Mouse (Mus musculus) heart, embryonic 15.5 days (tissue): Measurements from ENCODE around the gene Dmpk. TPM values are rescaled to one million over a fixed set of nuclear protein-coding genes. Genes with fewer than 3 reads are reported as not detected.

Source experiments
- ATAC-seq: fragments of 200-750 bp; cut with Nextera tagmentation; replicated peaks from 2 replicates; pipeline ENCODE4 v1.8.0; 2017; ENCODE audit warnings: low read depth, moderate TSS enrichment; ENCODE audit not compliant: insufficient number of reproducible peaks, insufficient read depth, low FRiP score
- H3K27ac ChIP-seq: fragments of 300-500 bp; sonication (generic); 2 replicates; pipeline ENCODE4 v1.5.1; 2015; ENCODE audit warnings: mild to moderate bottlenecking, inconsistent platforms
- H3K27me3 ChIP-seq: fragments of 300-500 bp; sonication (generic); 2 replicates; pipeline ENCODE4 v1.6.1; 2015; ENCODE audit warnings: inconsistent platforms
- H3K36me3 ChIP-seq: fragments of 300-500 bp; sonication (generic); 2 replicates; pipeline ENCODE4 v1.6.1; 2015; ENCODE audit warnings: mild to moderate bottlenecking, inconsistent platforms
- H3K4me1 ChIP-seq: fragments of 300-500 bp; sonication (generic); replicated peaks from 2 replicates; pipeline ENCODE4 v1.6.1; 2015; ENCODE audit warnings: inconsistent platforms
- H3K4me2 ChIP-seq: fragments of 300-500 bp; sonication (generic); 2 replicates; pipeline ENCODE4 v1.6.1; 2015; ENCODE audit warnings: inconsistent platforms, mild to moderate bottlenecking, moderate library complexity
- H3K4me3 ChIP-seq: fragments of 300-500 bp; sonication (generic); 2 replicates; pipeline ENCODE4 v1.5.1; 2015; ENCODE audit warnings: mild to moderate bottlenecking, inconsistent platforms
- H3K9ac ChIP-seq: fragments of 300-500 bp; sonication (generic); 2 replicates; pipeline ENCODE4 v1.6.1; 2015; ENCODE audit warnings: mild to moderate bottlenecking, inconsistent platforms
- H3K9me3 ChIP-seq: fragments of 300-500 bp; sonication (generic); replicated peaks from 2 replicates; pipeline ENCODE4 v1.6.1; 2016; ENCODE audit warnings: inconsistent platforms
- WGBS: fragments of 180-500 bp; shearing (Covaris S2); methylation state at CpG from one replicate; pipeline ENCODE4 v1.1.7; 2015; ENCODE audit warnings: mixed read lengths; 5-methylcytosine and 5-hydroxymethylcytosine counted together
- polyA plus RNA-seq: library from polyadenylated mRNA; unstranded; fragments of >200 nt; fragmentation: Nextera tagmentation; extraction: Ambion mirVana; gene quantifications from 2 replicates; pipeline ENCODE4 v1.2.1, GENCODE M21; 2015

The Dmpk gene
- polyA plus RNA-seq, 1 experiment from 2014 or later: 51.9 TPM

DNA sequence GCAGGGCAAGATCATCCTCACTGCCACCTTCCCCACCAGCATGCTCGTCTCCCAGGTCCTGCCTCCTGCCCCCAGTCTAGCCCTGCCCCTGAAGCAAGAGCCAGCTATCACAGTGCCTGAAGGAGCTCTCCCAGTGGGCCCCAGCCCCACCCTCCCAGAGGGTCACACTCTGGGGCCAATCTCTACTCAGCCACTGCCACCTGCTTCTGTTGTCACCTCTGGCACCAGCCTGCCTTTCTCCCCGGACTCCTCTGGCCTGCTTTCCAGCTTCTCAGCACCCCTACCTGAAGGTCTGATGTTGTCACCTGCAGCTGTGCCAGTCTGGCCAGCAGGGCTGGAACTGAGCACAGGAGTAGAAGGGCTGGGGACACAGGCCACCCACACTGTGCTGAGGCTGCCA lies 13.6 kb downstream of the Dmpk start:
- Histone ChIP-seq H3K4me1 (peaks cover 37% of the 10 kb centered on the region), H3K27me3 (no peaks in the 10 kb centered on the region), H3K9ac (peak overlapping the region; percentile 93), H3K27ac (0 out of 2 replicates have a peak overlapping the region, but pooled peaks have one; percentile 4), H3K4me2 (no peak overlapping the region; the same call in 1 of the 2 replicates), H3K4me3 (0 out of 2 replicates have a peak overlapping the region, but pooled peaks have one; percentile 85), H3K36me3 (peaks cover 7% of the 10 kb centered on the region; the same call in 1 of the 2 replicates), H3K9me3 (no peaks in the 10 kb centered on the region)
- ATAC-seq: no peak
- WGBS: 33% methylated on average over 2 of the region's 2 CpGs

- no peaks in the 10 kb centered on the region for H3K27me3 ChIP-seq
- peaks cover 7% of the 10 kb centered on the region; the same call in 1 of the 2 replicates for H3K36me3 ChIP-seq
- H3K4me3 ChIP-seq: no peak overlapping the region
- no peak for ATAC-seq
- H3K27ac ChIP-seq: no peak overlapping the region
- no peaks in the 10 kb centered on the region for H3K9me3 ChIP-seq
- no peak overlapping the region for H3K9ac ChIP-seq
- H3K4me2 ChIP-seq: no peak overlapping the region
- H3K4me1 ChIP-seq: peaks cover 31% of the 10 kb centered on the region
Observed at GRCm38 (mm10) chr7:19097863-19098262, 14.2 kb downstream of the Dmpk start.

- peaks cover 7% of the 10 kb centered on the region; the same call in 1 of the 2 replicates for H3K36me3 ChIP-seq
- H3K9ac ChIP-seq: no peak overlapping the region
- ATAC-seq: no peak
- no peaks in the 10 kb centered on the region for H3K27me3 ChIP-seq
- WGBS: 80% methylated on average over 7 of the region's 7 CpGs
- H3K4me1 ChIP-seq: peaks cover 23% of the 10 kb centered on the region
- no peak overlapping the region for H3K4me2 ChIP-seq
- no peak overlapping the region for H3K27ac ChIP-seq
- H3K4me3 ChIP-seq: no peak overlapping the region
- H3K9me3 ChIP-seq: no peaks in the 10 kb centered on the region
Observed at GRCm38 (mm10) chr7:19098811-19099210, 15.2 kb downstream of the Dmpk start.

DNA sequence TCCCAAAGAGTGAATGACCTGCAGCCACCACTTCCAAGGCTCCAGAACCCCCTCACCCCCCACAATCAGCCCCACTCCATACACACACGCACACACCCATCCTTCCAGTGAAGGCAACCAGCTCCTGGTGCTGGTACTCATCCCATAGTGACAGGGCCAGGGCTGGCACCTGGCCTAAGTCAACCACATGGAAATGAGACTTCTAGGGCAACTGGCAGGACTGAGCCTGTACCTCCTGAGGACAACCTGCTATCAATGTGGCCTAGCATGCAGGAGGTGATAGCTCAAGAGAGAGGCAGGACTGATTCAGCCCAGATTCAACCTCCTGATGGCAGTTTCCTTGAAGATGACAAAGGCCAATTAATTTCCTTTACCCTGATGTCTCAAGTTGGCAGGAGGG lies 16.6 kb downstream of the Dmpk start:
- Histone ChIP-seq H3K9ac (no peak overlapping the region), H3K27me3 (no peaks in the 10 kb centered on the region), H3K4me3 (no peak overlapping the region), H3K36me3 (peaks cover 7% of the 10 kb centered on the region; the same call in 1 of the 2 replicates), H3K4me1 (peaks cover 23% of the 10 kb centered on the region), H3K9me3 (no peaks in the 10 kb centered on the region), H3K4me2 (no peak overlapping the region), H3K27ac (no peak overlapping the region)
- WGBS: 81% methylated on average over 1 of the region's 1 CpGs
- ATAC-seq: no peak

GRCm38 (mm10) chr7:19103741-19104140 lies 20.1 kb downstream of the Dmpk start:
- H3K27me3 ChIP-seq: no peaks in the 10 kb centered on the region
- peaks cover 6% of the 10 kb centered on the region; the same call in 1 of the 2 replicates for H3K4me1 ChIP-seq
- H3K36me3 ChIP-seq: no peaks in the 10 kb centered on the region
- H3K4me3 ChIP-seq: no peak overlapping the region
- ATAC-seq: no peak
- H3K9me3 ChIP-seq: no peaks in the 10 kb centered on the region
- no peak overlapping the region for H3K4me2 ChIP-seq
- H3K27ac ChIP-seq: no peak overlapping the region
- no peak overlapping the region for H3K9ac ChIP-seq

DNA sequence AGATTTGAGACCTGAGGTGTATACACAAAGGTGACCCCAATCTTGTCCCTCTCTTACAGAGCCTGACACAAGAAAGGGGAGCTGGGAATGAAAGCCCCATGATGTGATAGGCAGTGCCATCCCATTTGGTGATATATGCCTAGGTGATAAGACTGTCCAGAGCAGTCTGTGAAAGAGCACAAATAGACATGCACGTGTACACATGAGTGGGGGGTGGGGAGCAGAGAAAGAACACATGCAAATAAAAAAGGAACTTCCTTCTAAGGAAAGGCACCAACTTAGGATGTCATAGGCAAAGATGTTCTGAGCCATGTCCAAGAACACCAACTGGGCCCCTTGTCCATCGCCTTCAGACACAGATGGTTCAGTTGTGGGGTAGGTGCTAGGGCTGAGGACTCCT lies 20.8 kb downstream of the Dmpk start:
- H3K4me1 ChIP-seq: peaks cover 6% of the 10 kb centered on the region; the same call in 1 of the 2 replicates
- no peak overlapping the region for H3K9ac ChIP-seq
- H3K9me3 ChIP-seq: no peaks in the 10 kb centered on the region
- H3K27me3 ChIP-seq: no peaks in the 10 kb centered on the region
- H3K36me3 ChIP-seq: no peaks in the 10 kb centered on the region
- no peak overlapping the region for H3K4me2 ChIP-seq
- 70% methylated on average over 2 of the region's 2 CpGs for WGBS
- no peak overlapping the region for H3K4me3 ChIP-seq
- no peak overlapping the region for H3K27ac ChIP-seq
- no peak for ATAC-seq

- Histone ChIP-seq H3K4me2 (no peak overlapping the region), H3K4me1 (peaks cover 6% of the 10 kb centered on the region; the same call in 1 of the 2 replicates), H3K4me3 (no peak overlapping the region), H3K36me3 (no peaks in the 10 kb centered on the region), H3K27ac (no peak overlapping the region), H3K9ac (no peak overlapping the region), H3K27me3 (no peaks in the 10 kb centered on the region), H3K9me3 (no peaks in the 10 kb centered on the region)
- 39% methylated on average over 3 of the region's 3 CpGs for WGBS
- no peak for ATAC-seq
Observed at GRCm38 (mm10) chr7:19107436-19107835, 23.8 kb downstream of the Dmpk start.

DNA sequence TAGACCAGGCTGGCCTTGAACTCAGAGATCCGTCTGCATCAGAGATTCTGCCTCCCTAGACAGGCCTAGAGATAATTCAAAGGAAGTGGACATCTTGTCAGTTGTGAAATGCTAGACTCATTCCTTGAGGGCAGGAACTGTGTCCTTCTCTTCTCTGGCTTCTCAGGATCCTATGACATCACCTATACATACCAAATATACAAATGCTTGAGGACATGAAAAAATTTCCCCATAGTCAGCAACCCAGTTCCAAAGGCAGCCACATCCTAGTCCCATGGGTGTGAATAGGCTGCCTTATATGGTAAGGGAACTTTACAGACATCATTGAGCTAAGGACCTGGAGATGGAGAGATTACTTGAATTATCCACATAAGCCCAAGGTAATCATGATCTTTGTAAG lies 25.9 kb downstream of the Dmpk start:
- H3K4me2 ChIP-seq: no peak overlapping the region

DNA sequence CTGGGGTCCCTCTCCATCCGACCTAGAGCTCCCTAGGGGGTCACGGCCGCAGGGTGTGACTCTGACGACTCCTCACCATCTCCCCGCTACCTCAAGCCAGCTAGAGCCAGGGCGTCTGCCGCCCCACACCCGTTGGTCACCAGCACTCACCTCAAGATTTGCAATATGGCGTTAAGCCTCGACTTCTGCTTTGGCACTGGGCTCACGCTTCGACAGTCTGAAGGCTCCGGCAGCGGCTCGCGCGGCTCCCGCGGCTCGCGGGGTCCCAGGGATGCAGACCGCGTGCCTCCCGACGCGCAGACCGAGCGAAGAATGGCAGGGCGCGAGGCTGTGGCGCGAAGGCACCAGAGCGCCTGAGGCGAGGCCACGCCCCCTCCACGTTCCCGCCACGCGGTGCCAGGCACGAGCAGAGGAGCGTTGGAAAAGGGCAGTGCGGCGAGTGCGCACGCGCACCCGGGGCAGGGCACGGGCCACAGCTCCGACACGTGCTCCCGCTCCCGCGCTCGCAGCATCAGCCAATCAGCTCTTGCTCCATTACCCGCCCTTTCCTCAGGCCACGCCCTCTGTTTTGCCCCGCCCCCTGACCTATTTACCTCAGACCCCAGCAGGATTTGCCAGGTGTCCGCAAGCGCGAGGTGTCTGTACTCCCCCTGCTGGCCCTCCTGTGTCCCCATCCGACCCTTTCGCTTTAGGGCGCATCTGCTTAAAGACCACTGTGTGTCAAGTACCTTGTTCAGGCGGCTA lies 34.6 kb downstream of the Dmpk start, which contains the start of gene Gm4969:
Gene Gm4969 (minus strand): TSS at position 341 of the 744 bp plus-strand sequence.
- Histone ChIP-seq H3K27me3 (no peaks in the 10 kb centered on the region), H3K27ac (no peak within 1 kb of the TSS), H3K4me1 (peaks cover 14% of the 10 kb centered on the region), H3K9me3 (no peaks in the 10 kb centered on the region), H3K36me3 (no peaks in the 10 kb centered on the region), H3K4me2 (peak within 1 kb of the TSS; percentile 59), H3K4me3 (peak within 1 kb of the TSS; percentile 33), H3K9ac (no peak within 1 kb of the TSS)
- WGBS: 24% methylated on average over 64 of the region's 64 CpGs
- peak; percentile 37 for ATAC-seq

More for the DNA sequence above, 25.9 kb downstream of the Dmpk start:
- ATAC-seq: no peak
- H3K9me3 ChIP-seq: no peaks in the 10 kb centered on the region
- 70% methylated on average over 1 of the region's 1 CpGs for WGBS
- H3K36me3 ChIP-seq: no peaks in the 10 kb centered on the region
- H3K4me1 ChIP-seq: peaks cover 6% of the 10 kb centered on the region; the same call in 1 of the 2 replicates
- no peak overlapping the region for H3K27ac ChIP-seq
- no peak overlapping the region for H3K4me3 ChIP-seq
- no peaks in the 10 kb centered on the region for H3K27me3 ChIP-seq
- H3K9ac ChIP-seq: no peak overlapping the region

GRCm38 (mm10) chr7:19119083-19119482 lies 35.4 kb downstream of the Dmpk start:
- Histone ChIP-seq H3K27ac (no peak overlapping the region), H3K27me3 (no peaks in the 10 kb centered on the region), H3K36me3 (no peaks in the 10 kb centered on the region), H3K4me1 (peaks cover 14% of the 10 kb centered on the region), H3K4me2 (peak overlapping the region; percentile 80), H3K9ac (no peak overlapping the region), H3K9me3 (no peaks in the 10 kb centered on the region), H3K4me3 (0 out of 2 replicates have a peak overlapping the region, but pooled peaks have one; percentile 76)
- no peak for ATAC-seq
- 90% methylated on average over 8 of the region's 8 CpGs for WGBS

DNA sequence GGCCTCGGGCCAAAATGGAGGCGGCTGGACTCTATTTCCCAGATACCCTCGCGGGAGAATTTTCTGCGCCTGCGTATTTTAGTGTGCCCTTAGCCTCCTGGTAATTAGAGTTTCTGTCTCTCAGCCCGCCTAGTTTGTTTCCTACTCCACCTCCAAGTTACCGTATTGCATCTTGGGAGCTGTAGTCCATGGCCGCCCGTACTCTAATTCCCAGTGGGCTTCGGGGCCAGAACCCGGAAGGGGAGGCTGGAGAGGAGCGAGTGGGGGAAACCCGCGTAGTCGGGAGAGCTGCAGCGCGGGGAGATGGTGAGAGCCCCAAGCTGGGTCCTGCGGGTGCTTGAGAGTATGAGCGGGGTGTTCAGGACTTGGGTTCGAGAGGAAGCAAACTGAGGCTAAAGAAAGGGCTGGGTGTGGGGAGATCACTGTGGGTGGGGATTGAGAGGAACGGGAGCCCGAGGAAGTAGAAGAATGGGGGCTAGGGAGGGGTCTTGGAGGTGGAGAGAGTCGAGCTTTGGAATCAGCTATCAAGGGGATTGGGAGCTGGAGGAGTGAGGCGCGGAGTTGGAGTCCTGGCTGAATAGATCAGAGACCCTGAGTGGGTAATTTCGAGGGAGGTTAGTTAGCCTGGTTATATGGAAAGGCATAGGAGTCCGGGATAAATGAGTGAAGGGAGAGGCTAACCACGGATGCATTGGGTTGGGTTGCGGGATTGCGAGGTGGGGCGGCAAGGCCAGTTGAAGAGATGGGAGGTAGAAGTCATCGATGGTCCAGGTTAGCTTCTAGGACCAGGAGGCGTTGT lies 36.2 kb downstream of the Dmpk start, which contains the start of gene Fbxo46:
Gene Fbxo46 (plus strand): TSS at position 229 of the 799 bp plus-strand sequence.
- Histone ChIP-seq H3K9me3 (no peaks in the 10 kb centered on the region), H3K4me2 (peak within 1 kb of the TSS; percentile 80), H3K4me1 (peaks cover 17% of the 10 kb centered on the region), H3K9ac (peak within 1 kb of the TSS; percentile 71), H3K4me3 (peak within 1 kb of the TSS; percentile 76), H3K27me3 (no peaks in the 10 kb centered on the region), H3K36me3 (no peaks in the 10 kb centered on the region), H3K27ac (peak within 1 kb of the TSS; percentile 58)
- 2% methylated on average over 34 of the region's 34 CpGs for WGBS
- peak; percentile 92 for ATAC-seq
